In genomic region chr15:79934776-79935175, GRCm38 (mm10) we compare ENCODE assay signal across 1 mouse cellular context.
TF ChIP-seq lines count a peak whose summit lies in the region.

No protein-coding gene starts in this region.

TF ChIP-seq in CH12.LX, 34 proteins besides CTCF, POLR2A, EP300 and RAD21 (continued from another document):
- no peak for TF ChIP-seq ZKSCAN1 (IDR thresholded peaks at IDR 0.05; ENCODE audit: borderline replicate concordance, low read depth, low read length)
- TF ChIP-seq MAZ (IDR thresholded peaks at IDR 0.05; ENCODE audit: low read depth, low read length): peak; percentile 90
- peak; percentile 89 for TF ChIP-seq TCF12 (IDR thresholded peaks at IDR 0.05; ENCODE audit: low read depth, low read length)
